Mouse (Mus musculus) kidney, embryonic 15.5 days (tissue): ENCODE measurements at regions not wholly inside any gene's neighbourhood (a gene's known extent, or its start where the extent isn't known, plus 50 kb on each side); places are given as distances from the start of the nearest gene placed in this dataset.

ENCODE experiments used
- ATAC-seq: fragments of 200-750 bp; cut with Nextera tagmentation; replicated peaks from 2 replicates; pipeline ENCODE4 v1.8.0; 2017; ENCODE audit warnings: moderate TSS enrichment; ENCODE audit not compliant: low FRiP score
- H3K27ac ChIP-seq: fragments of 300-500 bp; sonication (generic); 2 replicates; pipeline ENCODE4 v1.5.1; 2015; ENCODE audit warnings: mild to moderate bottlenecking, inconsistent platforms
- H3K27me3 ChIP-seq: fragments of 300-500 bp; sonication (generic); 2 replicates; pipeline ENCODE4 v1.6.1; 2015; ENCODE audit warnings: inconsistent platforms
- H3K36me3 ChIP-seq: fragments of 300-500 bp; sonication (generic); 2 replicates; pipeline ENCODE4 v1.6.1; 2015; ENCODE audit warnings: inconsistent platforms
- H3K4me1 ChIP-seq: fragments of 300-500 bp; sonication (generic); 2 replicates; pipeline ENCODE4 v1.6.1; 2015; ENCODE audit warnings: inconsistent platforms
- H3K4me2 ChIP-seq: fragments of 300-500 bp; sonication (generic); 2 replicates; pipeline ENCODE4 v1.6.1; 2015; ENCODE audit warnings: moderate library complexity, mild to moderate bottlenecking, inconsistent platforms
- H3K4me3 ChIP-seq: fragments of 300-500 bp; sonication (generic); replicated peaks from 2 replicates; pipeline ENCODE4 v1.5.1; 2015; ENCODE audit warnings: mild to moderate bottlenecking, inconsistent platforms
- H3K9ac ChIP-seq: fragments of 300-500 bp; sonication (generic); 2 replicates; pipeline ENCODE4 v1.6.1; 2015; ENCODE audit warnings: mild to moderate bottlenecking, inconsistent platforms
- H3K9me3 ChIP-seq: fragments of 300-500 bp; sonication (generic); replicated peaks from 2 replicates; pipeline ENCODE4 v1.6.1; 2016; ENCODE audit warnings: inconsistent platforms
- WGBS: fragments of 180-500 bp; shearing (Covaris S2); methylation state at CpG from one replicate; pipeline ENCODE4 v1.1.7; 2015; ENCODE audit warnings: mixed read lengths; 5-methylcytosine and 5-hydroxymethylcytosine counted together

DNA sequence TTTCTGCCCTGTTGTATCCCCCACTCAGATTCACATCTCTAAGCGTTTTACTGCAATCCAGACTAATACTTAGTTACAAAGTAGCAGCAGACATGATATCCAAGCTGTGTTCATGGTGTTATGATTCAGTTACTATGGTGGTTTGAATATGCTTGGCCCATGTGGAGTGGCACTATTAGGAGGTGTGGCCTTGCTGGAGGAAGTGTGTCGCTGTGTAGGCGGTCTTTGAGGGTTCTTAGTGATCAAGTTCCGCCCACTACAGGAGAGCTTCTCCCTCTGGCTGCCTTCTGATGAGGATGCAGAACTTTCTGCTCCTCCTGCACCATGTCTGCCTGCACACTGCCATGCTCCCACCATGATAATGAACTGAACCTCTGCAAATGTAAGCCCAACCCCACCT is 162.8 kb downstream of the Gadd45g start:
- Histone ChIP-seq H3K4me2 (no peak overlapping the region), H3K27ac (no peak overlapping the region), H3K27me3 (no peaks in the 10 kb centered on the region), H3K4me3 (no peak overlapping the region), H3K4me1 (no peaks in the 10 kb centered on the region), H3K9ac (no peak overlapping the region), H3K9me3 (no peaks in the 10 kb centered on the region), H3K36me3 (no peaks in the 10 kb centered on the region)
- no peak for ATAC-seq
- 86% methylated on average over 4 of the region's 4 CpGs for WGBS

DNA sequence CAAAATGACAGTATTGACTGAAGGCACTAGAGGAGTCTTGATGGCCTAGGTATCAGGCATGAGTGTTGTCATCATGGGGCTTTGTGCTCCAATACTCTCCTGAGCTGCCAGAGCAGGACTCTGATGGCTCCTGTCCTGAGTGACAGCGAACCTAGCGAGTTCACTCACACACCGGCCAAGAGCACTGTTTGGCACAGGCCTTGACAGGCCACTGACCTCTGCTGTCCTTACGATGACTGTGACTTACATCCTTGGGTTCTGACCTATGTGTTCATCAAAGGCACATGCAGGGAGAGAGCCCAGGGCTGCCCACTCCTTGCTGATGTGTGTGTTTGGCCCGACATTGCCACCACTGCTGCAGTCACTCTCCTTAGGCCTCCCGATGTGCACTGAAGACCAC is 163.3 kb downstream of the Gadd45g start:
- Histone ChIP-seq H3K27ac (no peak overlapping the region), H3K9me3 (no peaks in the 10 kb centered on the region), H3K36me3 (no peaks in the 10 kb centered on the region), H3K4me3 (no peak overlapping the region), H3K9ac (no peak overlapping the region), H3K4me2 (no peak overlapping the region), H3K27me3 (no peaks in the 10 kb centered on the region), H3K4me1 (peaks cover 3% of the 10 kb centered on the region)
- ATAC-seq = no peak
- 82% methylated on average over 6 of the region's 6 CpGs for WGBS

- 73% methylated on average over 3 of the region's 3 CpGs for WGBS
- no peaks in the 10 kb centered on the region for H3K27me3 ChIP-seq
- no peak overlapping the region for H3K9ac ChIP-seq
- H3K4me3 ChIP-seq = no peak overlapping the region
- no peak overlapping the region for H3K27ac ChIP-seq
- no peak for ATAC-seq
- peaks cover 13% of the 10 kb centered on the region for H3K4me1 ChIP-seq
- H3K9me3 ChIP-seq = no peaks in the 10 kb centered on the region
- H3K4me2 ChIP-seq = no peak overlapping the region
- H3K36me3 ChIP-seq = no peaks in the 10 kb centered on the region
These were observed 164.5 kb downstream of the Gadd45g start for GRCm38 (mm10) chr13:52011001-52011400.

GRCm38 (mm10) chr13:52013182-52013581 is 166.7 kb downstream of the Gadd45g start:
- WGBS = 54% methylated on average over 1 of the region's 1 CpGs
- Histone ChIP-seq H3K9me3 (no peaks in the 10 kb centered on the region), H3K27ac (no peak overlapping the region), H3K27me3 (no peaks in the 10 kb centered on the region), H3K36me3 (no peaks in the 10 kb centered on the region), H3K4me3 (no peak overlapping the region), H3K9ac (no peak overlapping the region), H3K4me2 (no peak overlapping the region), H3K4me1 (peaks cover 27% of the 10 kb centered on the region)
- ATAC-seq = no peak

- Histone ChIP-seq H3K27me3 (no peaks in the 10 kb centered on the region), H3K4me3 (no peak overlapping the region), H3K9me3 (no peaks in the 10 kb centered on the region), H3K4me2 (no peak overlapping the region), H3K27ac (no peak overlapping the region), H3K36me3 (no peaks in the 10 kb centered on the region), H3K4me1 (peaks cover 27% of the 10 kb centered on the region), H3K9ac (no peak overlapping the region)
- WGBS = 78% methylated on average over 2 of the region's 2 CpGs
- ATAC-seq = no peak
These were observed 167.3 kb downstream of the Gadd45g start for GRCm38 (mm10) chr13:52013757-52014156.

- 0 out of 2 replicates have a peak, but pooled peaks cover 2% of the 10 kb centered on the region for H3K27me3 ChIP-seq
- 66% methylated on average over 7 of the region's 7 CpGs for WGBS
- H3K27ac ChIP-seq = no peak overlapping the region
- no peak for ATAC-seq
- no peak overlapping the region for H3K4me2 ChIP-seq
- H3K4me3 ChIP-seq = no peak overlapping the region
- no peak overlapping the region for H3K9ac ChIP-seq
- no peaks in the 10 kb centered on the region for H3K9me3 ChIP-seq
- peaks cover 27% of the 10 kb centered on the region for H3K4me1 ChIP-seq
- no peaks in the 10 kb centered on the region for H3K36me3 ChIP-seq
These were observed 168.1 kb downstream of the Gadd45g start for GRCm38 (mm10) chr13:52014566-52014965.

DNA sequence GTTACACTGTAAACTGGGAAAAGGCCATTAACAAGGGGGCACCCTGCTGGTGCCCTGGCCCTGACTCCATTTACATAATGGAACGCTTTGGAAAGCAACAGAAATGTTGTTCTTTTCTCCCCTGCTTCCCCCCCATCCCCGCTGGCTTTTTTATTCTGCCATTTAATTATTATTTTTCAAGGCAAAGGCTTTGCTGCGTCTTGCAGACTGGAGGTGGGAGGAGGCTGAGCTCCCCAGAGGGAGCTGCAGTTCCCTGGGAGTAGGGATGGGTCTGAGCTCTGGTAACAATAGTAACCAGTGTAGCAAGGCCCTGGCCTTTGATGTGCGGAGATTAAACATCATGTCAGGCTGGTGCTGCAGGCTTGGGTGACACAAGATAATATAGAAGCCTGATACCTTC is 168.6 kb downstream of the Gadd45g start:
- WGBS = 15% methylated on average over 4 of the region's 4 CpGs
- Histone ChIP-seq H3K9me3 (no peaks in the 10 kb centered on the region), H3K4me3 (no peak overlapping the region), H3K4me2 (no peak overlapping the region), H3K9ac (no peak overlapping the region), H3K27ac (no peak overlapping the region), H3K4me1 (peaks cover 27% of the 10 kb centered on the region), H3K27me3 (0 out of 2 replicates have a peak, but pooled peaks cover 2% of the 10 kb centered on the region), H3K36me3 (no peaks in the 10 kb centered on the region)
- no peak for ATAC-seq

GRCm38 (mm10) chr13:52015496-52015895 is 169.0 kb downstream of the Gadd45g start:
- Histone ChIP-seq H3K4me1 (peaks cover 27% of the 10 kb centered on the region), H3K9me3 (no peaks in the 10 kb centered on the region), H3K9ac (no peak overlapping the region), H3K4me2 (no peak overlapping the region), H3K36me3 (no peaks in the 10 kb centered on the region), H3K27ac (no peak overlapping the region; the same call in 1 of the 2 replicates), H3K4me3 (no peak overlapping the region), H3K27me3 (0 out of 2 replicates have a peak, but pooled peaks cover 2% of the 10 kb centered on the region)
- ATAC-seq = no peak
- 25% methylated on average over 5 of the region's 5 CpGs for WGBS

- ATAC-seq = no peak
- 73% methylated on average over 11 of the region's 11 CpGs for WGBS
These were observed 171.2 kb downstream of the Gadd45g start for GRCm38 (mm10) chr13:52017598-52018190.

DNA sequence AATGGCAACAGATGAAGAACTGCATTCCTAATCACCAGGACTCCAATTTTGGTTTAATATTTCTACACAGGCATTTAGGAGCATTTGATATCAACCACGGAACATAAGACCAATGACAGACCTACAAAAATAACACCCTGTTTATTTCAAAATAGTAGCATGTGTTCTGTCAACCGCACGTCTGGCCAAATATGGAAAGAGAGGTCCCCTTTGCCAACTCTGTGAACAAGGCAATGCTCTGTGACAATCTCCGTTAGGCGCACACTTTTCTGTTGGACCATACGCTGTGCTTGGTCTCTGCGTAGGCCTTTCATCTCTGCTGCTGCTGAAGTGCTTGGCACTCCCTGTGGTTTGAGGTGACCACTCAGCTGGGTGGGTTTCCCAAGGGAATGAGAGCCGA is 173.2 kb downstream of the Gadd45g start:
- Histone ChIP-seq H3K9ac (no peak overlapping the region), H3K9me3 (no peaks in the 10 kb centered on the region), H3K4me2 (no peak overlapping the region), H3K4me3 (no peak overlapping the region), H3K27ac (no peak overlapping the region), H3K4me1 (peaks cover 48% of the 10 kb centered on the region), H3K36me3 (no peaks in the 10 kb centered on the region), H3K27me3 (0 out of 2 replicates have a peak, but pooled peaks cover 2% of the 10 kb centered on the region)
- 92% methylated on average over 8 of the region's 8 CpGs for WGBS
- no peak for ATAC-seq

More at GRCm38 (mm10) chr13:52017598-52018190, 171.2 kb downstream of the Gadd45g start:
- Histone ChIP-seq H3K9ac (no peak overlapping the region), H3K9me3 (no peaks in the 10 kb centered on the region), H3K4me3 (no peak overlapping the region), H3K27me3 (0 out of 2 replicates have a peak, but pooled peaks cover 2% of the 10 kb centered on the region), H3K4me1 (peaks cover 38% of the 10 kb centered on the region), H3K36me3 (no peaks in the 10 kb centered on the region), H3K4me2 (no peak overlapping the region), H3K27ac (no peak overlapping the region)

- no peak for ATAC-seq
- H3K27ac ChIP-seq = peak overlapping the region; percentile 37
- WGBS = 32% methylated on average over 11 of the region's 11 CpGs
These were observed 174.7 kb downstream of the Gadd45g start for GRCm38 (mm10) chr13:52021150-52021549.

DNA sequence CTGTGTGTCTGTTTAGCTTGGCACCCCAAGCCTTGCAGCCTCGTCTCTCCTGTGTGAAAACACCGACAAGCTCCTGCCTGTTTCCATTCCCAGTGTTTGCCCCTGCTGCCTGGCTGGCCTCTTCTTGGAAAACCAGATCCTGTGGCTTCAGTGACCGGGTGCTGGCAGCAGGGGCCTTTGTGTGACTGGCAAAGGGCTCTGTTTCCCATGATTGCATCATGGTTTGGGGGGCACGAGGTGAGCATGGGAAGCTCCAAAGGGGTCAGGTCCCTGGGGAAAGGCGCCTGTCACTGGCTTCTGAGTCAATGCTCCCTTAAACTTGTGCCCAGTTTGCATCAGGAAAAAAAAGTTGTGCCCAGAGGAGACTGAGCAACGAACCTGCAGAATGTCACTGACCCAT is 175.3 kb downstream of the Gadd45g start:
- no peak for ATAC-seq

More at GRCm38 (mm10) chr13:52021150-52021549, 174.7 kb downstream of the Gadd45g start:
- no peaks in the 10 kb centered on the region for H3K36me3 ChIP-seq
- H3K9ac ChIP-seq = no peak overlapping the region
- H3K4me3 ChIP-seq = no peak overlapping the region
- H3K9me3 ChIP-seq = no peaks in the 10 kb centered on the region
- 0 out of 2 replicates have a peak, but pooled peaks cover 2% of the 10 kb centered on the region for H3K27me3 ChIP-seq
- no peak overlapping the region for H3K4me2 ChIP-seq
- H3K4me1 ChIP-seq = peaks cover 51% of the 10 kb centered on the region

GRCm38 (mm10) chr13:52022529-52022928 is 176.1 kb downstream of the Gadd45g start:
- no peak overlapping the region for H3K9ac ChIP-seq
- H3K4me1 ChIP-seq = peaks cover 54% of the 10 kb centered on the region
- H3K4me3 ChIP-seq = no peak overlapping the region
- no peaks in the 10 kb centered on the region for H3K36me3 ChIP-seq
- no peak overlapping the region for H3K27ac ChIP-seq
- H3K9me3 ChIP-seq = no peaks in the 10 kb centered on the region
- 0 out of 2 replicates have a peak, but pooled peaks cover 2% of the 10 kb centered on the region for H3K27me3 ChIP-seq
- WGBS = 90% methylated on average over 4 of the region's 4 CpGs
- ATAC-seq = no peak
- no peak overlapping the region for H3K4me2 ChIP-seq

More for the DNA sequence above, 175.3 kb downstream of the Gadd45g start:
- H3K4me3 ChIP-seq = no peak overlapping the region
- H3K4me1 ChIP-seq = peaks cover 53% of the 10 kb centered on the region
- 0 out of 2 replicates have a peak, but pooled peaks cover 2% of the 10 kb centered on the region for H3K27me3 ChIP-seq
- 56% methylated on average over 6 of the region's 6 CpGs for WGBS
- H3K27ac ChIP-seq = peak overlapping the region; percentile 37; the same call in 1 of the 2 replicates
- no peak overlapping the region for H3K9ac ChIP-seq
- H3K4me2 ChIP-seq = no peak overlapping the region
- H3K36me3 ChIP-seq = no peaks in the 10 kb centered on the region
- no peaks in the 10 kb centered on the region for H3K9me3 ChIP-seq
